Mouse (Mus musculus) forebrain, embryonic 11.5 days (tissue): Measurements from ENCODE around the gene Sf3b6. TPM values are rescaled to one million over a fixed set of nuclear protein-coding genes. Genes with fewer than 3 reads are reported as not detected.

Experiments
- ATAC-seq: fragments of 200-750 bp; cut with Nextera tagmentation; replicated peaks from 2 replicates; pipeline ENCODE4 v1.8.0; 2017; ENCODE audit warnings: moderate TSS enrichment; ENCODE audit not compliant: low FRiP score
- DNase-seq: peaks from one replicate; pipeline ENCODE4 v3.0.0-alpha.2; 2017; ENCODE audit warnings: low spot score
- H3K27ac ChIP-seq: fragments of 300-500 bp; sonication (generic); 2 replicates; pipeline ENCODE4 v1.5.1; 2014; ENCODE audit warnings: low read depth, low read length
- H3K27me3 ChIP-seq: fragments of 300-500 bp; sonication (generic); 2 replicates; pipeline ENCODE4 v1.6.1; 2014; ENCODE audit warnings: mild to moderate bottlenecking, low read length, mixed read lengths; ENCODE audit not compliant: control insufficient read depth, insufficient read depth
- H3K36me3 ChIP-seq: fragments of 300-500 bp; sonication (generic); 2 replicates; pipeline ENCODE4 v1.6.1; 2014; ENCODE audit warnings: mild to moderate bottlenecking, low read length, moderate library complexity, mixed read lengths; ENCODE audit not compliant: control insufficient read depth, insufficient read depth
- H3K4me1 ChIP-seq: fragments of 300-500 bp; sonication (generic); replicated peaks from 2 replicates; pipeline ENCODE4 v1.6.1; 2014; ENCODE audit warnings: low read length, mixed read lengths; ENCODE audit not compliant: control insufficient read depth, insufficient read depth
- H3K4me2 ChIP-seq: fragments of 300-500 bp; sonication (generic); 2 replicates; pipeline ENCODE4 v1.6.1; 2014; ENCODE audit warnings: low read depth, mild to moderate bottlenecking, low read length, moderate library complexity, mixed read lengths; ENCODE audit not compliant: severe bottlenecking
- H3K4me3 ChIP-seq: fragments of 300-500 bp; sonication (generic); 2 replicates; pipeline ENCODE4 v1.5.1; 2014; ENCODE audit warnings: low read depth, low read length
- H3K9ac ChIP-seq: fragments of 300-500 bp; sonication (generic); 2 replicates; pipeline ENCODE4 v1.6.1; 2014; ENCODE audit warnings: low read length
- H3K9me3 ChIP-seq: fragments of 300-500 bp; sonication (generic); 2 replicates; pipeline ENCODE4 v1.6.1; 2016; ENCODE audit warnings: low read length, mixed read lengths; ENCODE audit not compliant: control insufficient read depth
- WGBS: fragments of 180-500 bp; shearing (Covaris S2); extraction: QIAGEN DNeasy Blood & Tissue Kit; methylation state at CpG from one replicate; pipeline ENCODE4 v1.1.7; 2014; 5-methylcytosine and 5-hydroxymethylcytosine counted together
- polyA plus RNA-seq: library from polyadenylated mRNA; unstranded; fragments of >200 nt; fragmentation: Nextera tagmentation; extraction: Ambion mirVana; gene quantifications from 2 replicates; pipeline ENCODE4 v1.2.1, GENCODE M21; 2014

The Sf3b6 gene
- polyA plus RNA-seq, 1 experiment from 2014 or later, result 365 TPM

DNA sequence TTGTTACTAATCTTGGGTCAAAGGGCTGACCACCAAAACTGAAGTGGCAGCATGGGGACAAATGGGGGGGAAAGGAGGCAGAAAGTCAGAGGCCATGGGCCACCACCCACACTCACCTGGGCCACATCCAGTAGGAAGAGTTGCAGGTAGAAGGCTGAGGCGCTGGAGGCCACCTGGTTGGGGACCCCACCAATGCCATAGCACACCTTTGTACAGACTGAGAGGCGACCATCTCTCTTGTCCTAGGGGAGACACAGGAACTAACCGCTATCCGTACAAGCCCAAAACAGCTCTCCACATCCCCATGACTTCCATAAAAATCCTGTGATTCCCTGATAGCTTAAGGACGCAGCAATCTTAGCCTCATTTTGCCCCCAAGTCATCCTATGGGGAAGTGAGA lies 53.9 kb downstream of the Sf3b6 start:
- ATAC-seq (no peak), DNase-seq (no peak)
- H3K36me3 ChIP-seq, result no peaks in the 10 kb centered on the region
- H3K4me3 ChIP-seq, result no peak overlapping the region
- H3K9me3 ChIP-seq, result no peaks in the 10 kb centered on the region
- peaks cover 6% of the 10 kb centered on the region; the same call in 1 of the 2 replicates for H3K4me1 ChIP-seq
- H3K27me3 ChIP-seq, result peaks cover 2% of the 10 kb centered on the region; the same call in 1 of the 2 replicates
- no peak overlapping the region for H3K27ac ChIP-seq
- H3K9ac ChIP-seq, result no peak overlapping the region
- no peak overlapping the region for H3K4me2 ChIP-seq
- 92% methylated on average over 5 of the region's 5 CpGs for WGBS

GRCm38 (mm10) chr12:4872273-4872672 lies 54.9 kb downstream of the Sf3b6 start:
- 60% methylated on average over 4 of the region's 4 CpGs for WGBS
- ATAC-seq (no peak), DNase-seq (no peak)
- H3K9ac ChIP-seq, result no peak overlapping the region
- H3K27ac ChIP-seq, result no peak overlapping the region
- H3K9me3 ChIP-seq, result no peaks in the 10 kb centered on the region
- no peaks in the 10 kb centered on the region for H3K36me3 ChIP-seq
- H3K4me3 ChIP-seq, result no peak overlapping the region
- peaks cover 6% of the 10 kb centered on the region; the same call in 1 of the 2 replicates for H3K4me1 ChIP-seq
- no peak overlapping the region for H3K4me2 ChIP-seq
- peaks cover 2% of the 10 kb centered on the region; the same call in 1 of the 2 replicates for H3K27me3 ChIP-seq

DNA sequence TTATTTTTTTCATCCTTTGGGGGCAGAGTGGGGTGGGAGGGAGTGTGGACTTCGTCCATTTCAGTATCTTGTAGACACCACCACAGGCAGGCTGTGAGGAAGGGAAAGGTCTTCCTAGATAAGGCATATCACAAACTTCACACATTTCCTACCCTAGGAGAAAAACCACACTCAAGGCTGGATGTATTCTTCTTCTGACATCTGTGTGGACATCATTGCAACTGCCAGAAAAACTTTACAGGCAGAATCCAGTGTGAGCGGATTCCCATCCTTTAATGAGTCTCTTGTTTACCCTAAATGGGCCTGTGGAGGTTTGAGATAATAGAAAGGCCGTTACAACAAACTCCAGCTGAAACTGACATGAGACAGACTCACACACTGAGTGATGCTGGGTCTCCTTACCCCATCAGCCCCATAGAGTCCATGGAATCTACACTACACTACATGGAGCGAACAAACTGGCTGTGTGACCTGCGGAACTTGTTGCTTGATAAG lies 55.7 kb downstream of the Sf3b6 start:
- DNase-seq, result no peak
- no peaks in the 10 kb centered on the region for H3K9me3 ChIP-seq
- no peak for ATAC-seq
- H3K36me3 ChIP-seq, result no peaks in the 10 kb centered on the region
- H3K9ac ChIP-seq, result no peak overlapping the region
- no peak overlapping the region for H3K4me2 ChIP-seq
- peaks cover 2% of the 10 kb centered on the region; the same call in 1 of the 2 replicates for H3K27me3 ChIP-seq
- H3K27ac ChIP-seq, result no peak overlapping the region
- H3K4me1 ChIP-seq, result peaks cover 6% of the 10 kb centered on the region; the same call in 1 of the 2 replicates
- no peak overlapping the region for H3K4me3 ChIP-seq
- 80% methylated on average over 5 of the region's 5 CpGs for WGBS

DNA sequence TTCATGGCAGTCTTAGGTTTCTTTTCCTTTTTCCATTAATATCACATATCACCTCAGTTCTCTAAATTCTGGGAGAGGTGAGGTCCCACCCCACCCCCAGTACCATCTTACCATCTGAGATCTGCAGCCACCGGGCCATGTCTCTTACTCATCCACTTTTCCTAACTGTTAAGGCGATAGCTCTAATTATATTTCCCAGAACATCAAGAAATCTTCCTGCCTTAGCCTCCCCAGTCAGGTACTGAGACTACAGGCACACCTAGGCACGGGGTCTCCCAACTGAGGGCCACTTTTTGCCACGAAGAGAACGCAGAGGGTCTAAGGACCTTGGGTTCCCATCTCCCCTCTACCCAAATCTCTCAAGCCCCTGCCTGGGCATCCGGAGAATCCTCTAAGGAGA lies 56.2 kb downstream of the Sf3b6 start:
- Histone ChIP-seq H3K4me2 (peak overlapping the region; percentile 72; the same call in 1 of the 2 replicates), H3K9ac (peak overlapping the region; percentile 33; the same call in 1 of the 2 replicates)
- DNase-seq, result no peak

DNA sequence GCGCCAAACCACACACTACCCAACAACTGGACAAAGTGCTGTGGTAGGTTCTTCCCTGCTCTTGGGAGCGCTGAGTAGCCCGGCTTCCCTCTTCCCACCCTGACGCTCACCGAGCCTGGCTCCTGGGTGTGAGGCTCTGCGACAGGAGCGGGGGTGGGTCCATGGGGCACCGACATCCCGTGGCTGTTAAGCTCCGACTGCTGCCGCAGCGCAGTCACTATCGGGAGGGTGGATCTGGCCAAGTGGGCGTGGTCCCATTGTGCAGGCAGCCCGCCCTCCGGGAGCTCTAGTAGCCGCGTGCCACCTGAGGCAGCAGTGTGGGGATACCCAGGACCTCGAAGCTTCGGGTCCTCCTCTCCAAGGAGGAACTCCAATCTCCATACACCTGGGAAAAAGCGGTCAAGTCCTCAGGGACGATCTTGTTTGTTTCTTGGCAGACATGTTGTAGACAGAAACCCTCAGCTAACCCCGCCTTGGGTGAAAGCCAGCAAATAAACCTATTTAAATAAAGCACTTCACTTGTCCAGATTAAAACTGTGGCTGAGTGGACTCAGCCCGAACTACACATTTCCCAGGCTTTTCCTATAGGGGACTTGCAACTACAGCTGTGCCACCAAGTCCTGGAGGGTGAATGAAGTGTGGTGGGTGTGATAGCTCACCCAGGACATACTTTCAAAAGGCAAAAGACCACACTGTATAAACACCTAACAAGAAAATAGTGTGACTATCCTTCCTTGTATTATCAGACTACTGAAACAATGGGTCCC lies 57.0 kb downstream of the Sf3b6 start, which contains the start of gene Mfsd2b:
Gene Mfsd2b, minus strand, starts transcription at position 199 of the 767 bp plus-strand sequence.
- 5% methylated on average over 24 of the region's 24 CpGs for WGBS
- Histone ChIP-seq H3K9ac (peak within 1 kb of the TSS; percentile 33), H3K4me2 (peak within 1 kb of the TSS; percentile 72), H3K36me3 (no peaks in the 10 kb centered on the region), H3K4me3 (peak within 1 kb of the TSS; percentile 29), H3K9me3 (no peaks in the 10 kb centered on the region), H3K4me1 (peaks cover 6% of the 10 kb centered on the region; the same call in 1 of the 2 replicates), H3K27me3 (peaks cover 2% of the 10 kb centered on the region; the same call in 1 of the 2 replicates), H3K27ac (no peak within 1 kb of the TSS)
- ATAC-seq (peak; percentile 87), DNase-seq (peak; percentile 84)

More for the DNA sequence above, 56.2 kb downstream of the Sf3b6 start:
- H3K36me3 ChIP-seq, result no peaks in the 10 kb centered on the region
- H3K27ac ChIP-seq, result no peak overlapping the region
- ATAC-seq, result no peak
- H3K4me3 ChIP-seq, result peak overlapping the region; percentile 29
- H3K4me1 ChIP-seq, result peaks cover 6% of the 10 kb centered on the region; the same call in 1 of the 2 replicates
- no peaks in the 10 kb centered on the region for H3K9me3 ChIP-seq
- peaks cover 2% of the 10 kb centered on the region; the same call in 1 of the 2 replicates for H3K27me3 ChIP-seq
- 69% methylated on average over 6 of the region's 6 CpGs for WGBS

DNA sequence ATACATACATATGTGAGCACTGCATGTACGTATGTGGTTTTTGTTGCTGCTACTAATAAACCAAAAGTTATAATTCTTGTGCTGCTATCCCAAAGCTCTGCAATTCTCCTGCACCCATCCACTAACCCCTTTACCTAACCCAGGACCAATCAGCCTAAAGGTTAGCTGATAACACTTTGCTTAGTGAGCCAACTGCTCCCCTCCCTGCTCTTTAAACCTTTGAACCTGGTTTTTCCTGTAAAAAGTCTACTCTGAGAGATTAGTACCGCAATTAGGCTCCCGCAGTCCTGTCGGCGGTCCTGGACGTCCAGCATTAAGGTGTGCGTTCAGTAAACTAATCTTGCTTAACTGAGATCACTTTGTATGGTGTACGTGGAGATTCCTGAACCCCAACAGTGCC lies 58.3 kb downstream of the Sf3b6 start:
- Histone ChIP-seq H3K4me3 (no peak overlapping the region), H3K4me2 (no peak overlapping the region), H3K27ac (no peak overlapping the region), H3K4me1 (peaks cover 6% of the 10 kb centered on the region; the same call in 1 of the 2 replicates), H3K9ac (no peak overlapping the region), H3K9me3 (no peaks in the 10 kb centered on the region), H3K36me3 (no peaks in the 10 kb centered on the region), H3K27me3 (peaks cover 2% of the 10 kb centered on the region; the same call in 1 of the 2 replicates)
- ATAC-seq, result no peak
- no peak for DNase-seq
- 82% methylated on average over 8 of the region's 8 CpGs for WGBS

Other genes with a start within 250 kb of the Sf3b6 start
- 18.5 and 19.3 TPM in 2 replicates for gene Itsn2, start 224.9 kb upstream of the Sf3b6 start, polyA plus RNA-seq
- not detected in 2 replicates for gene Gm3625, start 224.6 kb upstream of the Sf3b6 start, polyA plus RNA-seq
- 0.65 and 0.97 TPM in 2 replicates for gene Fam228a, start 79.1 kb upstream of the Sf3b6 start, polyA plus RNA-seq
- 4.2 and 4.9 TPM in 2 replicates for gene Pfn4, start 48.5 kb upstream of the Sf3b6 start, polyA plus RNA-seq
- 2.2 and 4.2 TPM in 2 replicates for gene Fam228b, start 48.3 kb upstream of the Sf3b6 start, polyA plus RNA-seq
- gene Fkbp1b, start 24.0 kb downstream of the Sf3b6 start, polyA plus RNA-seq, result 5.2 and 6.1 TPM in 2 replicates
- 20.3 and 20.6 TPM in 2 replicates for gene Wdcp, start 25.8 kb downstream of the Sf3b6 start, polyA plus RNA-seq
- gene Mfsd2b, start 56.8 kb downstream of the Sf3b6 start, polyA plus RNA-seq, result 4.9 and 6.6 TPM in 2 replicates
- 30.0 and 34.7 TPM in 2 replicates for gene Ubxn2a, start 90.2 kb downstream of the Sf3b6 start, polyA plus RNA-seq
- gene Atad2b, start 99.8 kb downstream of the Sf3b6 start, polyA plus RNA-seq, result 21.2 and 22.8 TPM in 2 replicates